Mouse (Mus musculus): ENCODE measurements around the gene Nup85. TPM values are rescaled to one million over a fixed set of nuclear protein-coding genes. Genes with fewer than 3 reads are reported as not detected.

Nup85 gene
- polyA plus RNA-seq, 1 experiment from 2014 or later, result 213 TPM

DNA sequence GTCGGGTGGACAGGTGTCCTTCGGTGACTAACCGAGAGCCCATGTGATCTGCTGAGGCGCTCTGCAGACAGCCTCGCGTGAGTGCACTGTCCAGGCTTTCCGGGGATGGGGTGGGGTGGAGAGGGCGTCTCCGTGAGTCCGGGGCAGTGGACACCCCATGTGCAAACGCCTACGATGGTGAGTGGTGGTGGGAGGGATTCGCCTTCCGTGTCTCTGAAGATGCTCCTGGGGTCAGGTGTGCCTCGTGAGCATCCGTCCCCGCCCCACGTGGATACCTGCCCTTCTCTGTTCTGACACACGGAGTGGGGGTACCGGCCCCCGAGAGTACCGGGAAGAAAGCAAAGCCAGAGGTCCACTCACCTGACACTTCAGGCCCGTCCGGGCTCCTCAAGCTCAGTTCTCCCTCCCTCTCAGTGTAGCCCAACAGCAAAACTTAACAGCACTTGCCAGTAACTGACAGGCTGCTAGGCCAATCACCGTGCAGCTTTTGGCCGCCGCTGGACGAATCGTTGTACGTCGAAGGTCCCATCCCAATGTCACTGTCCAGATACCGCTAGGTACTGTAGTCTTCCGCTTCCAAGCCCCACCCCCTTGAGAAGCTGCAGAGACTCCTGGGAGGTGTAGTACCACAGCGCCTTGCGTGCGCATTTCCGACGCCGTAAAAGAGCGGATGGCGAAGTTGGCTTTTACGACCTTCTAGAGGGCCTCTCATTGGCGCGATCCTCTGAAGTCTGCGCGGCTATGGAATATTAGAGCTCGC, 63.7 kb downstream of the Nup85 start, which contains the start of gene Slc25a19:
Gene Slc25a19, minus strand, starts transcription at position 591 of the 760 bp plus-strand sequence.
- under 1% methylated on average over 47 of the region's 47 CpGs for WGBS
- Histone ChIP-seq H3K36me3 (ENCODE audit: insufficient read depth) (peaks cover 5% of the 10 kb centered on the region; the same call in 1 of the 2 replicates), H3K4me1 (ENCODE audit: insufficient read depth) (no peaks in the 10 kb centered on the region; the same call in 1 of the 2 replicates), H3K9me3 (ENCODE audit: low read depth, low read length) (no peaks in the 10 kb centered on the region), H3K9ac (peak within 1 kb of the TSS; percentile 71), H3K4me2 (peak within 1 kb of the TSS; percentile 83), H3K4me3 (ENCODE audit: low read depth, low read length) (peak within 1 kb of the TSS; percentile 72), H3K27me3 (ENCODE audit: insufficient read depth, low read length) (no peaks in the 10 kb centered on the region), H3K27ac (ENCODE audit: low read depth) (0 out of 2 replicates have a peak within 1 kb of the TSS, but pooled peaks have one; percentile 2)
- TF ChIP-seq CTCF (IDR thresholded peaks at IDR 0.05; ENCODE audit: low read depth), result no peak
- DNase-seq, result peak; percentile 100
- ATAC-seq (ENCODE audit: insufficient read depth), result peak; percentile 99

DNA sequence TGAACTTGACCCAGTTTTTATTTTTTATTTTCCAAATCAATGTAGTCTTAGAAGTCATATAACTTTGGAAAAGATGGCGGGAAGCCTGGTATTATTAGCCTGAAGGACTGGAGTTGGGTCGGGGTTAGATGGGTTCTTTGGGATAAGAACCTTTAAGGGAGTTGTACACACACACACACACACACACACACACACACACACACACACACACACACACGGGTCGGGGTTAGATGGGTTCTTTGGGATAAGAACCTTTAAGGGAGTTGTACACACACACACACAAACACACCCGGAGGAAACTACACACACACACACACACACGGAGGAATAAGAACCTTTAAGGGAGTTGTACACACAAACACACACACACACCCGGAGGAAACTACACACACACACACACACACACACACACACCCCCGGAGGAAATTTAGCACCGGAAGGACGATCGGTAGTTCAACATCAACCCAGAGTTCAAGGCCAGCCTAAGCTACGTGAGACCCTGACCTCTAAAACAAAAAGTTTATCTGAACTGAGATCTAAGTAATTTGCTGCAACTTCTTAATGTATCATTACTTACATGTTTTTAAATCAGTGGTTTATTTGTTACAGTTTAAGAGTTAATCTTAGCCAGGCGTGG, 64.3 kb downstream of the Nup85 start:
- H3K27ac ChIP-seq (ENCODE audit: low read depth), result no peak overlapping the region
- no peaks in the 10 kb centered on the region for H3K27me3 ChIP-seq (ENCODE audit: insufficient read depth, low read length)
- no peak for TF ChIP-seq CTCF (IDR thresholded peaks at IDR 0.05; ENCODE audit: low read depth)
- no peaks in the 10 kb centered on the region; the same call in 1 of the 2 replicates for H3K4me1 ChIP-seq (ENCODE audit: insufficient read depth)
- peak overlapping the region; percentile 83 for H3K4me2 ChIP-seq
- no peak for DNase-seq
- WGBS, result 55% methylated on average over 13 of the region's 13 CpGs
- no peaks in the 10 kb centered on the region for H3K9me3 ChIP-seq (ENCODE audit: low read depth, low read length)
- peak overlapping the region; percentile 72 for H3K4me3 ChIP-seq (ENCODE audit: low read depth, low read length)
- 0 out of 2 replicates have a peak, but pooled peaks have one; percentile 1 for ATAC-seq (ENCODE audit: insufficient read depth)
- peak overlapping the region; percentile 27; the same call in 1 of the 2 replicates for H3K9ac ChIP-seq
- H3K36me3 ChIP-seq (ENCODE audit: insufficient read depth), result no peaks in the 10 kb centered on the region

DNA sequence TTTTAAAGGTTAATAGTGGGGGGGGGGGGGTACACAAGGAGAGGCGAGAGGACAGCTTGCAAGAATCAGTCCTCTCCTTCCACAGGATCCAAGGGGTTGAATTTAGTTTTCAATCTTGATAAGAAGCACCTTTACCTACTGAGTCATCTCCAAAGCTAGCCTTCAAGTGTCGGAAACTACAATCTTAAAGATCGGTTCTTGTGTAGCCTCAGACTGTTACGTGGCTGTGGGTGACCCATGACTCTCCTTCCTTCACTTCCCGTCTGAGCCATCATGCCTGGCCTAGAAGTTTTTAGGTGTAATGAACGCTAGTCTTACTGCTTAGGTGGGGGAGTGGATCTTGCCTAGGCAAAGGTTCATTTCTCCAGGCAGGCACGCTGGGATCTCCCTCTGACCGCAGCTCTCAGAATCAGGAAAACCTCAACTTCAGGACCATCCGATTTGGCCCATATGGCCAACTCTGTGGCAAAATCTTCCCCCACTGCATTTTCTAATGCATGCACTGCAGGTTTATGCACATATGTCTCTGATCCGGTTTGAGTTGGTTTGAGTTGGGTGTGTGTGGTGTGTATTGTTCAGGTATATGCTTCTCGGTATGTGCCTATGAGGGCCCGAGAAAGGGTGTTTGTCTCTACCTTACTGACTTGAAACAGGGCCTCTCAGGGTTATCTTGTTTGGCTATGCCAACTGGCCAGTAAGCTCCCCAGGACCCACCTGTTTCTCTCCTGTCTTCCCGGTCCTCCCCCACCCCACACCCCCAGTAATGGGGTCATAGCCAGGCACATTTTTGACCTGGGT, 65.7 kb downstream of the Nup85 start:
- 82% methylated on average over 13 of the region's 13 CpGs for WGBS
- ATAC-seq (ENCODE audit: insufficient read depth) (no peak), DNase-seq (no peak)
- Histone ChIP-seq H3K27ac (ENCODE audit: low read depth) (no peak overlapping the region), H3K4me2 (no peak overlapping the region), H3K4me1 (ENCODE audit: insufficient read depth) (no peaks in the 10 kb centered on the region; the same call in 1 of the 2 replicates), H3K9ac (no peak overlapping the region), H3K36me3 (ENCODE audit: insufficient read depth) (no peaks in the 10 kb centered on the region), H3K27me3 (ENCODE audit: insufficient read depth, low read length) (no peaks in the 10 kb centered on the region), H3K4me3 (ENCODE audit: low read depth, low read length) (no peak overlapping the region), H3K9me3 (ENCODE audit: low read depth, low read length) (no peaks in the 10 kb centered on the region)
- no peak for TF ChIP-seq CTCF (IDR thresholded peaks at IDR 0.05; ENCODE audit: low read depth)

DNA sequence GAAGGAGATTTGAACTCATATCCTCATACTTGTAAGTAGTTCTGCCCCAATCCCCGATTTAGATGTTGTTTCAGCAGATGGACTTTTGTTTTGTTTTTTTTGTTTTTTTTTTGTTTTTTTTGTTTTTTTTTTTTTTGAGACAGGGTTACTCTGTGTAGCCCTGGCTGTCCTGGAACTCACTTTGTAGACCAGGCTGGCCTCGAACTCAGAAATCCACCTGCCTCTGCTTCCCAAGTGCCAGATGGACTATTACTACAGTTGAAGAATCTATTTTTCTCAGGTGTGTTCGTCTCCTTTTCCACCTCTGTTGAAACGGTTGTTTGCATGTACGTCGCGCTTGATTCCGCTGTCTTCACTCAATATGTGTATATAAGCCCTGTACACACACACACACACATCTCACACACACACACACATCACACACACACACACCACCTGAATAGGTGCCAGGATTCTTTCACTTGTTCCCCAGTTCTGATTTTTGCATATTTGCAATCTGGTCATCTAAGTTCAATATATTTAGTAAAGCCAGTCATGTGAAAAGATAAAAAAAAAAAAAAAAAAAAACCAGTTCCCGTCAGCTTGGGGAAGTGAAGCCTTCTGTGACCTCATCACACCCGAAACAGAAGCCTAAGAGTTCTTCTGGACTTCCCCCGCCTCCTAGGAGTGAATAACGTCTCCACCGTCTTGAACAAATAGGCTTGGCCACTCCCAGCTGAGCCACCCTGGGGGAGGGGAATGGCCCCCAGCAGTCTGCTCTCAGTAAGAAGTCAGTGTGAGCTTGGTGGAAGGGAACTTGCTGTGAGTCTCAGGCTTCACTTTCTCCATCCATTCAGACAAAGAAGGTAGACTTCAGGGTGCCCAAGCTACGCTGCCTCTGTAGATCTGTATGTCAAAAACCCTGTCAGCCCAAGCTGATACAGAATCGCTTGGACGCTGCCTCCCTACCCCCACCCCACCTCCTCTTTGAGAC, 66.6 kb downstream of the Nup85 start:
- no peaks in the 10 kb centered on the region for H3K36me3 ChIP-seq (ENCODE audit: insufficient read depth)
- peak overlapping the region; percentile 15; the same call in 1 of the 2 replicates for H3K27ac ChIP-seq (ENCODE audit: low read depth)
- no peaks in the 10 kb centered on the region for H3K27me3 ChIP-seq (ENCODE audit: insufficient read depth, low read length)
- 0 out of 2 replicates have a peak overlapping the region, but pooled peaks have one; percentile 10 for H3K9ac ChIP-seq
- H3K4me2 ChIP-seq, result peak overlapping the region; percentile 18; the same call in 1 of the 2 replicates
- ATAC-seq (ENCODE audit: insufficient read depth) (no peak), DNase-seq (peak; percentile 50)
- no peak overlapping the region for H3K4me3 ChIP-seq (ENCODE audit: low read depth, low read length)
- no peaks in the 10 kb centered on the region for H3K9me3 ChIP-seq (ENCODE audit: low read depth, low read length)
- no peak for TF ChIP-seq CTCF (IDR thresholded peaks at IDR 0.05; ENCODE audit: low read depth)
- WGBS, result 36% methylated on average over 16 of the region's 16 CpGs
- no peaks in the 10 kb centered on the region; the same call in 1 of the 2 replicates for H3K4me1 ChIP-seq (ENCODE audit: insufficient read depth)

DNA sequence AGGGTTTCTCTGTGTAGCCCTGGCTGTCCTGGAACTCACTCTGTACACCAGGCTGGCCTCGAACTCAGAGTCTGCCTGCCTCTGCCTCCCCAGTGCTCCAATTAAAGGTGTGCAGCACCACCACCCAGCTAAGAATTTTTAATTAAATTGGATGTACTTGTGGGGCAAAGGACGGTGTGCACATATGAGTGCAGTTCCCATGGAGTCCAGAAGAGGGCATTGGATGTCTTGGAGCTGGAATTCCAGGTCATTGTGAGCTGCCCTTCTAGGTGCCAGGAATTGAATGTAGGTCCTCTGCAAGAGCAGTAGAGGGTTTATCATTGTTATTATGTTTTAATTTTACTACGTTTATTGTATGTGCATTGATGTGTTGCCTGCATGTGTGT, 67.3 kb downstream of the Nup85 start:
- Histone ChIP-seq H3K36me3 (ENCODE audit: insufficient read depth) (no peaks in the 10 kb centered on the region), H3K27me3 (ENCODE audit: insufficient read depth, low read length) (no peaks in the 10 kb centered on the region), H3K9ac (no peak overlapping the region), H3K9me3 (ENCODE audit: low read depth, low read length) (no peaks in the 10 kb centered on the region), H3K4me2 (peak overlapping the region; percentile 18; the same call in 1 of the 2 replicates), H3K4me3 (ENCODE audit: low read depth, low read length) (no peak overlapping the region), H3K4me1 (ENCODE audit: insufficient read depth) (no peaks in the 10 kb centered on the region), H3K27ac (ENCODE audit: low read depth) (peak overlapping the region; percentile 15; the same call in 1 of the 2 replicates)
- DNase-seq (peak; percentile 70), ATAC-seq (ENCODE audit: insufficient read depth) (no peak)
- WGBS, result 10% methylated on average over 3 of the region's 3 CpGs
- peak; percentile 72 for TF ChIP-seq CTCF (IDR thresholded peaks at IDR 0.05; ENCODE audit: low read depth)

DNA sequence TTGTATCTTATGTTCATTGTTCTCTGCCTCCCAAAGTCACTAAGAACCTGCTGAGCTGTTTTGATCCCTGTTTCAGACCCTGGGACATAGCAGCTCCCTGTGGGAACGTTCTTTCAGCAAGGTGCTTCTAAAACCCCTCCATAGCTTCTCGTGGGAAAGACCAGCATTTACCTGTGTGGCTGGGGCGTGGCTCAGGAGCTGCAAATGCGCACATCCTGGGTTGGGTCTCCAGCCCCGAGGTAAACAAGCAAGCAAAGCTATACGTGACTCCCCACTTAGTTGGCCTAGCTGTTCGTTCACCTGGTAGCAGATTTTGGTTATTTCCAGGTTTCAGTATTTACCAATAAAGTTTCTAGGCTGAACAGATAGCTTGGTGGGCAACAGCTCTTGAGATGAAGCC, 68.0 kb downstream of the Nup85 start:
- Histone ChIP-seq H3K4me2 (no peak overlapping the region), H3K9ac (no peak overlapping the region), H3K27me3 (ENCODE audit: insufficient read depth, low read length) (no peaks in the 10 kb centered on the region), H3K4me1 (ENCODE audit: insufficient read depth) (no peaks in the 10 kb centered on the region), H3K36me3 (ENCODE audit: insufficient read depth) (no peaks in the 10 kb centered on the region), H3K27ac (ENCODE audit: low read depth) (no peak overlapping the region), H3K4me3 (ENCODE audit: low read depth, low read length) (no peak overlapping the region), H3K9me3 (ENCODE audit: low read depth, low read length) (no peaks in the 10 kb centered on the region)
- ATAC-seq (ENCODE audit: insufficient read depth) (no peak), DNase-seq (no peak)
- no peak for TF ChIP-seq CTCF (IDR thresholded peaks at IDR 0.05; ENCODE audit: low read depth)
- 74% methylated on average over 7 of the region's 7 CpGs for WGBS
